Mouse (Mus musculus) kidney, adult 2 months (tissue): ENCODE data around the gene Nfyc.

Experiments
- CTCF ChIP-seq: fragments of 200-500 bp; conservative IDR thresholded peaks from 2 replicates; pipeline ENCODE4 v1.5.1; 2011; ENCODE audit warnings: low read depth, mild to moderate bottlenecking, control low read depth, low read length, moderate library complexity, mixed read lengths; ENCODE audit not compliant: insufficient read depth, insufficient read length
- POLR2A ChIP-seq: fragments of 200-500 bp; IDR thresholded peaks from one replicate; pipeline ENCODE4 v1.6.1; 2011; ENCODE audit warnings: low read depth, low read length, control low read depth

GRCm38 (mm10) chr4:120795646-120796045, 35.7 kb downstream of the Nfyc start:
- TF ChIP-seq CTCF, result no peak
- TF ChIP-seq POLR2A, result no peak
